Mouse (Mus musculus): ENCODE measurements around the gene Gm4187. TPM values are rescaled to one million over a fixed set of nuclear protein-coding genes. Genes with fewer than 3 reads are reported as not detected.
"Not testable (repeated sequence)": the region's sequence is repeated elsewhere in the genome, so short reads cannot be mapped to it uniquely, and the experiment has no call there.

The Gm4187 gene
- polyA plus RNA-seq (2015; fragmentation: Nextera tagmentation; extraction: Ambion mirVana) = not detected in 2 replicates

GRCm38 (mm10) chr7:22329617-22330016, at the start of gene Gm4187:
Gene Gm4187 (minus strand): TSS chr7:22329717.
- not testable (repeated sequence) for ATAC-seq (ENCODE audit: low read depth); H3K9ac ChIP-seq; H3K27ac ChIP-seq; H3K9me3 ChIP-seq (replicated peaks); H3K27me3 ChIP-seq; H3K36me3 ChIP-seq; H3K4me3 ChIP-seq (replicated peaks); DNase-seq; H3K4me2 ChIP-seq; H3K4me1 ChIP-seq (replicated peaks)
- WGBS (ENCODE audit: insufficient replicate concordance) = no CpG with 5 or more reads among the region's 2 CpGs

- H3K36me3 ChIP-seq; H3K27me3 ChIP-seq; H3K4me2 ChIP-seq; H3K27ac ChIP-seq; ATAC-seq (ENCODE audit: low read depth); H3K9me3 ChIP-seq (replicated peaks); H3K9ac ChIP-seq; DNase-seq; H3K4me1 ChIP-seq (replicated peaks); H3K4me3 ChIP-seq (replicated peaks): not testable (repeated sequence)
- WGBS (ENCODE audit: insufficient replicate concordance) = no CpG with 5 or more reads among the region's 1 CpGs
Observed at GRCm38 (mm10) chr7:22370939-22371338, 41.4 kb upstream of the Gm4187 start, which contains the start of gene Gm8660. Gene Gm8660 (minus strand): TSS chr7:22371039.

Other genes with a start within 250 kb of the Gm4187 start
- gene Gm16451, start 211.5 kb downstream of the Gm4187 start, polyA plus RNA-seq (2015; fragmentation: Nextera tagmentation; extraction: Ambion mirVana) = not detected in 2 replicates
- gene Gm10666, start 195.0 kb downstream of the Gm4187 start, polyA plus RNA-seq (2015; fragmentation: Nextera tagmentation; extraction: Ambion mirVana) = not detected in 2 replicates
- gene Vmn1r142, start 165.7 kb downstream of the Gm4187 start, polyA plus RNA-seq (2015; fragmentation: Nextera tagmentation; extraction: Ambion mirVana) = not detected in 2 replicates
- not detected in 2 replicates for gene Vmn1r143, start 140.3 kb downstream of the Gm4187 start, polyA plus RNA-seq (2015; fragmentation: Nextera tagmentation; extraction: Ambion mirVana)
- not detected in 2 replicates for gene Gm8653, start 128.5 kb downstream of the Gm4187 start, polyA plus RNA-seq (2015; fragmentation: Nextera tagmentation; extraction: Ambion mirVana)
- not detected in 2 replicates for gene Gm8453, start 100.2 kb downstream of the Gm4187 start, polyA plus RNA-seq (2015; fragmentation: Nextera tagmentation; extraction: Ambion mirVana)
- gene Gm8660, start 41.3 kb upstream of the Gm4187 start, polyA plus RNA-seq (2015; fragmentation: Nextera tagmentation; extraction: Ambion mirVana) = not detected in 2 replicates
- gene Vmn1r148, start 83.9 kb upstream of the Gm4187 start, polyA plus RNA-seq (2015; fragmentation: Nextera tagmentation; extraction: Ambion mirVana) = not detected in 2 replicates
- gene Vmn1r149, start 108.5 kb upstream of the Gm4187 start, polyA plus RNA-seq (2015; fragmentation: Nextera tagmentation; extraction: Ambion mirVana) = not detected in 2 replicates
- gene Gm10665, start 134.4 kb upstream of the Gm4187 start, polyA plus RNA-seq (2015; fragmentation: Nextera tagmentation; extraction: Ambion mirVana) = not detected in 2 replicates
- gene Vmn1r151, start 170.0 kb upstream of the Gm4187 start, polyA plus RNA-seq (2015; fragmentation: Nextera tagmentation; extraction: Ambion mirVana) = not detected in 2 replicates
- not detected in 2 replicates for gene Vmn1r152, start 193.2 kb upstream of the Gm4187 start, polyA plus RNA-seq (2015; fragmentation: Nextera tagmentation; extraction: Ambion mirVana)
- not detected in 2 replicates for gene Gm8677, start 205.2 kb upstream of the Gm4187 start, polyA plus RNA-seq (2015; fragmentation: Nextera tagmentation; extraction: Ambion mirVana)
- gene Gm4201, start 235.6 kb upstream of the Gm4187 start, polyA plus RNA-seq (2015; fragmentation: Nextera tagmentation; extraction: Ambion mirVana) = not detected in 2 replicates

Measured in liver, embryonic 13.5 days (tissue).